Mouse (Mus musculus) gonadal fat pad, adult 2 months (tissue): ENCODE results near the gene Stx1a. TPM values are rescaled to one million over a fixed set of nuclear protein-coding genes. Genes with fewer than 3 reads are reported as not detected.

Source experiments
- DNase-seq: peaks from one replicate; pipeline ENCODE4 v3.0.0-alpha.2; 2012; ENCODE audit warnings: low read depth
- polyA plus RNA-seq: library from polyadenylated mRNA; depleted of rRNA; stranded (reverse); fragments of >200 nt; gene quantifications from 2 replicates; pipeline ENCODE4 v1.2.3, GENCODE M21; 2012; rRNA removed

Gene Stx1a
- polyA plus RNA-seq, 1 experiment = 8.7 TPM

DNA sequence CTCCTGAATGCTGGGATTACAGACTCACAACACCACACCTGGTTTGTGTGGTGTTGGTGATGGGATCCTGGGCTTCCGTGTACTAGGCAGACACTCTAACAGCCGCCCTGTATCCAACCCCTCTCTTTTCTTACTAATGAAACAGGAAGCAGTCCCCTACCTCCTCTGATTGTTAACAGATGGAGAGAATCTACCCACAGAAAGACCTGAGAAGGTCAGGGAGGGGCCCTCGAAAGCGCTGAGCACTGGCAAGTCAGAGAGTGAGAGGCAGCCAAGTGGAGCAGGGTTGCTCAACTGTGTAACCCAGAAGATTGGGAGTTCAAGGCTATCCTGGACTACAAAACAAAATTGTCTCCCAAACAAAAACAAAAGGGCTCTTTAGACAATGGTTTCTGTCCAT lies 63.6 kb downstream of the Stx1a start:
- DNase-seq = no peak

- DNase-seq = no peak
Observed at GRCm38 (mm10) chr5:135089653-135090052, 66.4 kb downstream of the Stx1a start, which contains the start of gene Mlxipl. Mlxipl (plus strand) TSS chr5:135089890.

Other genes with a start within 250 kb of the Stx1a start
- gene Tmem270, start 116.7 kb upstream of the Stx1a start, polyA plus RNA-seq = 1.4 and 1.9 TPM in 2 replicates
- 0.23 TPM in 1 of 2 replicates, not detected in the other for gene Cldn13, start 108.0 kb upstream of the Stx1a start, polyA plus RNA-seq
- 52.6 and 54.8 TPM in 2 replicates for gene Mettl27, start 91.1 kb upstream of the Stx1a start, polyA plus RNA-seq
- 118 and 130 TPM in 2 replicates for gene Cldn4, start 76.5 kb upstream of the Stx1a start, polyA plus RNA-seq
- 374 and 512 TPM in 2 replicates for gene Cldn3, start 37.3 kb upstream of the Stx1a start, polyA plus RNA-seq
- 123 and 152 TPM in 2 replicates for gene Abhd11, start 14.3 kb upstream of the Stx1a start, polyA plus RNA-seq
- gene Dnajc30, start 40.7 kb downstream of the Stx1a start, polyA plus RNA-seq = 24.2 and 27.5 TPM in 2 replicates
- 48.9 and 55.8 TPM in 2 replicates for gene Bud23, start 41.5 kb downstream of the Stx1a start, polyA plus RNA-seq
- gene Vps37d, start 54.8 kb downstream of the Stx1a start, polyA plus RNA-seq = 5.3 and 10.8 TPM in 2 replicates
- gene Mlxipl, start 66.4 kb downstream of the Stx1a start, polyA plus RNA-seq = 84.5 and 86.8 TPM in 2 replicates
- 18.3 and 18.8 TPM in 2 replicates for gene Tbl2, start 126.2 kb downstream of the Stx1a start, polyA plus RNA-seq
- gene Bcl7b, start 144.8 kb downstream of the Stx1a start, polyA plus RNA-seq = 39.3 and 47.4 TPM in 2 replicates
- 17.4 and 20.9 TPM in 2 replicates for gene Baz1b, start 163.8 kb downstream of the Stx1a start, polyA plus RNA-seq
- gene Fzd9, start 227.7 kb downstream of the Stx1a start, polyA plus RNA-seq = 0.39 and 0.43 TPM in 2 replicates